In the genomic region with DNA sequence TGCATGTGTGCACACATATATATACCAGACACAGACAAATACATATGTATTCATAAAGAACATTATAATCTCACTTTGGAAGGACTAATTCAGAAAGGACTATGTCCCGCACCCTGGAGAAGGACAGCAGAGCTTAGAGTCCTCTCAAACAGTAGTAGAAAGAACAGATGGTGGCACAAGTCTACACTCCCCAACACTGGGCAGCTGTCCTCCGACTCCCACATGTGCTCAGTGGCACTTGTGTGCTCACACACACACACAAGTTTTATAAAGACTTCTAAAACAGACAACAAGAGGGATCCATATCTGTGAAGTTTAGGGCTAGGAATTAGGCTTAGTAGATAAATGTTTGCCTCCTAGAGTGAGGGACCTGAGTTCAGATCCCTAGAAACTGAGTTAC, we compare ENCODE assay signal across 9 mouse cellular contexts.
"Had no signal": no experiment of that assay in that cellular context is flagged by ENCODE, and none has a peak within 500 bp of the region (broad histone marks: within the 10 kb centered on the region; RNA-seq: fewer than 3 reads in every experiment).

No protein-coding gene starts in this region.

- ATAC-seq: midbrain, embryonic 16.5 days had no signal

- DNase-seq: lung, adult 18-20 months; lung, embryonic 14.5 days; lung, postnatal 10 days; lung, postnatal 4 days; midbrain, embryonic 14.5 days; thymus, adult 18-20 months; thymus, postnatal 14 days; thymus, postnatal 36 days had no signal
